Mouse (Mus musculus) ES-E14 (cell line): Measurements from ENCODE around the gene Mtmr4.

Source experiments
- CHD2 ChIP-seq: IDR thresholded peaks from 2 replicates; pipeline ENCODE4 v1.6.1; 2014; ENCODE audit warnings: mild to moderate bottlenecking, low read depth, low read length, inconsistent platforms
- HCFC1 ChIP-seq: IDR thresholded peaks from 2 replicates; pipeline ENCODE4 v1.6.1; 2012; ENCODE audit warnings: low read length, inconsistent platforms, borderline replicate concordance; ENCODE audit not compliant: insufficient read depth
- MAFK ChIP-seq: IDR thresholded peaks from 2 replicates; pipeline ENCODE4 v1.6.1; 2014; ENCODE audit warnings: mild to moderate bottlenecking, low read depth, low read length, inconsistent platforms; ENCODE audit not compliant: insufficient read depth
- ZC3H11A ChIP-seq: IDR thresholded peaks from 2 replicates; pipeline ENCODE4 v1.6.1; 2012; ENCODE audit warnings: low read depth, mild to moderate bottlenecking, inconsistent platforms, low read length, borderline replicate concordance

GRCm38 (mm10) chr11:87616790-87617474 lies 25.0 kb downstream of the Mtmr4 start, which contains the start of gene Hsf5:
- no peak for TF ChIP-seq CHD2
- TF ChIP-seq MAFK, result no peak
- TF ChIP-seq ZC3H11A, result no peak
- no peak for TF ChIP-seq HCFC1
